Mouse (Mus musculus): ENCODE results near the gene Syne4. TPM values are rescaled to one million over a fixed set of nuclear protein-coding genes. Genes with fewer than 3 reads are reported as not detected.

Syne4 gene
- total and polyA plus RNA-seq, 2 experiments from 2014 or later, result 13.6 to 14.1 TPM

- ATAC-seq (ENCODE audit: low FRiP score) (peak; percentile 17; the same call in 1 of the 2 replicates), DNase-seq (ENCODE audit: low spot score) (no peak)
- no peak for TF ChIP-seq CTCF (IDR thresholded peaks at IDR 0.05)
- H3K4me3 ChIP-seq (ENCODE audit: low read depth, low read length), result peak overlapping the region; percentile 80
- peak overlapping the region; percentile 76 for H3K27ac ChIP-seq (ENCODE audit: low read depth, low read length)
- H3K36me3 ChIP-seq (ENCODE audit: insufficient read depth, low read length), result peaks cover 13% of the 10 kb centered on the region
- 49% methylated on average over 6 of the region's 6 CpGs for WGBS
- 0 out of 2 replicates have a peak, but pooled peaks cover 3% of the 10 kb centered on the region for H3K27me3 ChIP-seq (ENCODE audit: insufficient read depth, low read length)
- peak overlapping the region; percentile 86 for H3K4me2 ChIP-seq (ENCODE audit: low read depth, low read length, poor library complexity, severe bottlenecking)
- no peaks in the 10 kb centered on the region for H3K9me3 ChIP-seq (ENCODE audit: low read length)
- peak overlapping the region; percentile 97 for H3K9ac ChIP-seq (replicated peaks; ENCODE audit: low read length, poor library complexity, severe bottlenecking)
- H3K4me1 ChIP-seq (ENCODE audit: insufficient read depth, low read length), result peaks cover 23% of the 10 kb centered on the region; the same call in 1 of the 2 replicates
These were observed 48.7 kb downstream of the Syne4 start for GRCm38 (mm10) chr7:30363344-30363738.

- no peaks in the 10 kb centered on the region for H3K36me3 ChIP-seq (ENCODE audit: insufficient read depth, low read length)
- no peak for DNase-seq (ENCODE audit: low spot score)
- H3K4me2 ChIP-seq (ENCODE audit: low read depth, low read length, poor library complexity, severe bottlenecking), result no peak overlapping the region
- peaks cover 9% of the 10 kb centered on the region; the same call in 1 of the 2 replicates for H3K4me1 ChIP-seq (ENCODE audit: insufficient read depth, low read length)
- 0 out of 2 replicates have a peak, but pooled peaks cover 3% of the 10 kb centered on the region for H3K27me3 ChIP-seq (ENCODE audit: insufficient read depth, low read length)
- H3K9me3 ChIP-seq (ENCODE audit: low read length), result no peaks in the 10 kb centered on the region
- H3K4me3 ChIP-seq (ENCODE audit: low read depth, low read length), result no peak overlapping the region
- no peak for ATAC-seq (ENCODE audit: low FRiP score)
- no peak for TF ChIP-seq CTCF (IDR thresholded peaks at IDR 0.05)
- H3K27ac ChIP-seq (ENCODE audit: low read depth, low read length), result no peak overlapping the region
- no peak overlapping the region for H3K9ac ChIP-seq (replicated peaks; ENCODE audit: low read length, poor library complexity, severe bottlenecking)
- WGBS, result 79% methylated on average over 2 of the region's 2 CpGs
These were observed 52.9 kb downstream of the Syne4 start for GRCm38 (mm10) chr7:30367466-30367865.

Other genes with a start within 250 kb of the Syne4 start
Only the 30 nearest of the 32 such genes appear.
- 5.3 and 6.4 TPM in 2 replicates for gene Zfp82, start 241.9 kb upstream of the Syne4 start, total RNA-seq (2014; rRNA removed)
- gene Zfp82, start 241.9 kb upstream of the Syne4 start, polyA plus RNA-seq (2015; fragmentation: Nextera tagmentation; extraction: Ambion mirVana), result 5.4 and 6.4 TPM in 2 replicates
- not detected in 2 replicates for gene Gm26920, start 224.4 kb upstream of the Syne4 start, total RNA-seq (2014; rRNA removed)
- gene Gm26920, start 224.4 kb upstream of the Syne4 start, polyA plus RNA-seq (2015; fragmentation: Nextera tagmentation; extraction: Ambion mirVana), result 0.63 and 1.3 TPM in 2 replicates
- 0.93 and 3.8 TPM in 2 replicates for gene Zfp566, start 224.3 kb upstream of the Syne4 start, total RNA-seq (2014; rRNA removed)
- 16.2 and 18.0 TPM in 2 replicates for gene Zfp566, start 224.3 kb upstream of the Syne4 start, polyA plus RNA-seq (2015; fragmentation: Nextera tagmentation; extraction: Ambion mirVana)
- 39.4 and 47.4 TPM in 2 replicates for gene Zfp260, start 220.0 kb upstream of the Syne4 start, total RNA-seq (2014; rRNA removed)
- gene Zfp260, start 220.0 kb upstream of the Syne4 start, polyA plus RNA-seq (2015; fragmentation: Nextera tagmentation; extraction: Ambion mirVana), result 43.6 and 44.4 TPM in 2 replicates
- gene Zfp382, start 192.9 kb upstream of the Syne4 start, total RNA-seq (2014; rRNA removed), result 23.0 and 24.7 TPM in 2 replicates
- 14.5 and 14.7 TPM in 2 replicates for gene Zfp382, start 192.9 kb upstream of the Syne4 start, polyA plus RNA-seq (2015; fragmentation: Nextera tagmentation; extraction: Ambion mirVana)
- 49.8 and 52.1 TPM in 2 replicates for gene Zfp146, start 145.1 kb upstream of the Syne4 start, total RNA-seq (2014; rRNA removed)
- 5.9 and 7.2 TPM in 2 replicates for gene Zfp146, start 145.1 kb upstream of the Syne4 start, polyA plus RNA-seq (2015; fragmentation: Nextera tagmentation; extraction: Ambion mirVana)
- gene Cox7a1, start 130.7 kb upstream of the Syne4 start, total RNA-seq (2014; rRNA removed), result not detected in 2 replicates
- gene Cox7a1, start 130.7 kb upstream of the Syne4 start, polyA plus RNA-seq (2015; fragmentation: Nextera tagmentation; extraction: Ambion mirVana), result 7.3 and 8.8 TPM in 2 replicates
- gene Capns1, start 116.0 kb upstream of the Syne4 start, total RNA-seq (2014; rRNA removed), result 201 and 272 TPM in 2 replicates
- gene Capns1, start 116.0 kb upstream of the Syne4 start, polyA plus RNA-seq (2015; fragmentation: Nextera tagmentation; extraction: Ambion mirVana), result 58.0 and 62.4 TPM in 2 replicates
- 93.3 and 126 TPM in 2 replicates for gene Polr2i, start 82.9 kb upstream of the Syne4 start, total RNA-seq (2014; rRNA removed)
- gene Polr2i, start 82.9 kb upstream of the Syne4 start, polyA plus RNA-seq (2015; fragmentation: Nextera tagmentation; extraction: Ambion mirVana), result 190 and 196 TPM in 2 replicates
- 127 and 149 TPM in 2 replicates for gene Tbcb, start 82.5 kb upstream of the Syne4 start, total RNA-seq (2014; rRNA removed)
- 483 and 527 TPM in 2 replicates for gene Tbcb, start 82.5 kb upstream of the Syne4 start, polyA plus RNA-seq (2015; fragmentation: Nextera tagmentation; extraction: Ambion mirVana)
- gene Ovol3, start 79.1 kb upstream of the Syne4 start, total RNA-seq (2014; rRNA removed), result not detected in 2 replicates
- not detected in 2 replicates for gene Ovol3, start 79.1 kb upstream of the Syne4 start, polyA plus RNA-seq (2015; fragmentation: Nextera tagmentation; extraction: Ambion mirVana)
- 0.71 TPM in 1 of 2 replicates, not detected in the other for gene Thap8, start 34.7 kb upstream of the Syne4 start, total RNA-seq (2014; rRNA removed)
- gene Thap8, start 34.7 kb upstream of the Syne4 start, polyA plus RNA-seq (2015; fragmentation: Nextera tagmentation; extraction: Ambion mirVana), result 0.38 and 0.57 TPM in 2 replicates
- gene Wdr62, start 34.4 kb upstream of the Syne4 start, total RNA-seq (2014; rRNA removed), result 1.7 and 24.3 TPM in 2 replicates
- gene Wdr62, start 34.4 kb upstream of the Syne4 start, polyA plus RNA-seq (2015; fragmentation: Nextera tagmentation; extraction: Ambion mirVana), result 3.3 and 4.1 TPM in 2 replicates
- 140 and 197 TPM in 2 replicates for gene Clip3, start 23.1 kb upstream of the Syne4 start, total RNA-seq (2014; rRNA removed)
- gene Clip3, start 23.1 kb upstream of the Syne4 start, polyA plus RNA-seq (2015; fragmentation: Nextera tagmentation; extraction: Ambion mirVana), result 144 and 155 TPM in 2 replicates
- 76.1 and 121 TPM in 2 replicates for gene Alkbh6, start 6.1 kb upstream of the Syne4 start, total RNA-seq (2014; rRNA removed)
- 129 and 140 TPM in 2 replicates for gene Alkbh6, start 6.1 kb upstream of the Syne4 start, polyA plus RNA-seq (2015; fragmentation: Nextera tagmentation; extraction: Ambion mirVana)
- gene E130208F15Rik, start 6.9 kb downstream of the Syne4 start, total RNA-seq (2014; rRNA removed), result 0.05 and 0.19 TPM in 2 replicates
- not detected in 2 replicates for gene E130208F15Rik, start 6.9 kb downstream of the Syne4 start, polyA plus RNA-seq (2015; fragmentation: Nextera tagmentation; extraction: Ambion mirVana)
- gene Sdhaf1, start 9.1 kb downstream of the Syne4 start, total RNA-seq (2014; rRNA removed), result 11.5 and 14.7 TPM in 2 replicates
- 16.5 and 16.8 TPM in 2 replicates for gene Sdhaf1, start 9.1 kb downstream of the Syne4 start, polyA plus RNA-seq (2015; fragmentation: Nextera tagmentation; extraction: Ambion mirVana)
- 44.8 and 47.5 TPM in 2 replicates for gene Lrfn3, start 48.0 kb downstream of the Syne4 start, total RNA-seq (2014; rRNA removed)
- 22.1 and 24.8 TPM in 2 replicates for gene Lrfn3, start 48.0 kb downstream of the Syne4 start, polyA plus RNA-seq (2015; fragmentation: Nextera tagmentation; extraction: Ambion mirVana)
- 20.6 and 23.5 TPM in 2 replicates for gene Tyrobp, start 99.0 kb downstream of the Syne4 start, total RNA-seq (2014; rRNA removed)
- gene Tyrobp, start 99.0 kb downstream of the Syne4 start, polyA plus RNA-seq (2015; fragmentation: Nextera tagmentation; extraction: Ambion mirVana), result 43.7 and 46.5 TPM in 2 replicates
- gene Hcst, start 105.0 kb downstream of the Syne4 start, total RNA-seq (2014; rRNA removed), result not detected in 2 replicates
- gene Hcst, start 105.0 kb downstream of the Syne4 start, polyA plus RNA-seq (2015; fragmentation: Nextera tagmentation; extraction: Ambion mirVana), result 0.54 and 0.76 TPM in 2 replicates
- gene Nfkbid, start 106.9 kb downstream of the Syne4 start, total RNA-seq (2014; rRNA removed), result 2.1 and 2.2 TPM in 2 replicates
- 2.2 and 2.8 TPM in 2 replicates for gene Nfkbid, start 106.9 kb downstream of the Syne4 start, polyA plus RNA-seq (2015; fragmentation: Nextera tagmentation; extraction: Ambion mirVana)
- gene Aplp1, start 130.7 kb downstream of the Syne4 start, total RNA-seq (2014; rRNA removed), result 923 and 924 TPM in 2 replicates
- 811 and 814 TPM in 2 replicates for gene Aplp1, start 130.7 kb downstream of the Syne4 start, polyA plus RNA-seq (2015; fragmentation: Nextera tagmentation; extraction: Ambion mirVana)
- gene Kirrel2, start 142.9 kb downstream of the Syne4 start, total RNA-seq (2014; rRNA removed), result 0.99 and 4.9 TPM in 2 replicates
- gene Kirrel2, start 142.9 kb downstream of the Syne4 start, polyA plus RNA-seq (2015; fragmentation: Nextera tagmentation; extraction: Ambion mirVana), result 0.32 and 0.43 TPM in 2 replicates
- 0.33 TPM in 1 of 2 replicates, not detected in the other for gene Nphs1, start 143.5 kb downstream of the Syne4 start, total RNA-seq (2014; rRNA removed)
- 0.11 TPM in 1 of 2 replicates, not detected in the other for gene Nphs1, start 143.5 kb downstream of the Syne4 start, polyA plus RNA-seq (2015; fragmentation: Nextera tagmentation; extraction: Ambion mirVana)
- not detected in 2 replicates for gene Prodh2, start 178.8 kb downstream of the Syne4 start, total RNA-seq (2014; rRNA removed)
- gene Prodh2, start 178.8 kb downstream of the Syne4 start, polyA plus RNA-seq (2015; fragmentation: Nextera tagmentation; extraction: Ambion mirVana), result not detected in 2 replicates
- 67.0 and 68.2 TPM in 2 replicates for gene Arhgap33, start 220.3 kb downstream of the Syne4 start, total RNA-seq (2014; rRNA removed)
- gene Arhgap33, start 220.3 kb downstream of the Syne4 start, polyA plus RNA-seq (2015; fragmentation: Nextera tagmentation; extraction: Ambion mirVana), result 113 TPM in 2 replicates
- 5.9 and 6.2 TPM in 2 replicates for gene Hspb6, start 237.4 kb downstream of the Syne4 start, total RNA-seq (2014; rRNA removed)
- gene Hspb6, start 237.4 kb downstream of the Syne4 start, polyA plus RNA-seq (2015; fragmentation: Nextera tagmentation; extraction: Ambion mirVana), result 13.4 and 13.5 TPM in 2 replicates
- gene Proser3, start 237.5 kb downstream of the Syne4 start, total RNA-seq (2014; rRNA removed), result 15.2 and 23.3 TPM in 2 replicates
- 3.3 and 3.4 TPM in 2 replicates for gene Proser3, start 237.5 kb downstream of the Syne4 start, polyA plus RNA-seq (2015; fragmentation: Nextera tagmentation; extraction: Ambion mirVana)
- 15.7 and 32.0 TPM in 2 replicates for gene Lin37, start 245.0 kb downstream of the Syne4 start, total RNA-seq (2014; rRNA removed)
- 53.5 and 54.1 TPM in 2 replicates for gene Lin37, start 245.0 kb downstream of the Syne4 start, polyA plus RNA-seq (2015; fragmentation: Nextera tagmentation; extraction: Ambion mirVana)
- 54.7 and 64.2 TPM in 2 replicates for gene U2af1l4, start 248.5 kb downstream of the Syne4 start, total RNA-seq (2014; rRNA removed)
- gene U2af1l4, start 248.5 kb downstream of the Syne4 start, polyA plus RNA-seq (2015; fragmentation: Nextera tagmentation; extraction: Ambion mirVana), result 96.4 and 97.0 TPM in 2 replicates